Mouse (Mus musculus) hindbrain, embryonic 11.5 days (tissue): ENCODE results near the gene Polr3h. TPM values are rescaled to one million over a fixed set of nuclear protein-coding genes. Genes with fewer than 3 reads are reported as not detected.

Experiments
- ATAC-seq: fragments of 200-750 bp; cut with Nextera tagmentation; 2 replicates; pipeline ENCODE4 v1.8.0; 2017; ENCODE audit warnings: mild to moderate bottlenecking, moderate TSS enrichment, moderate library complexity; ENCODE audit not compliant: low FRiP score
- DNase-seq: peaks from one replicate; pipeline ENCODE4 v3.0.0-alpha.2; 2015; ENCODE audit warnings: low spot score
- H3K27ac ChIP-seq: fragments of 300-500 bp; sonication (generic); 2 replicates; pipeline ENCODE4 v1.5.1; 2014; ENCODE audit warnings: mild to moderate bottlenecking, low read depth, low read length
- H3K27me3 ChIP-seq: fragments of 300-500 bp; sonication (generic); 2 replicates; pipeline ENCODE4 v1.6.1; 2014; ENCODE audit warnings: mild to moderate bottlenecking, low read length, moderate library complexity, mixed read lengths; ENCODE audit not compliant: control insufficient read depth, insufficient read depth
- H3K36me3 ChIP-seq: fragments of 300-500 bp; sonication (generic); 2 replicates; pipeline ENCODE4 v1.6.1; 2014; ENCODE audit warnings: mild to moderate bottlenecking, low read length, moderate library complexity, mixed read lengths; ENCODE audit not compliant: control insufficient read depth, insufficient read depth
- H3K4me1 ChIP-seq: fragments of 300-500 bp; sonication (generic); replicated peaks from 2 replicates; pipeline ENCODE4 v1.6.1; 2014; ENCODE audit warnings: low read length, mixed read lengths; ENCODE audit not compliant: control insufficient read depth, insufficient read depth
- H3K4me2 ChIP-seq: fragments of 300-500 bp; sonication (generic); replicated peaks from 2 replicates; pipeline ENCODE4 v1.6.1; 2014; ENCODE audit warnings: mild to moderate bottlenecking, low read depth, low read length
- H3K4me3 ChIP-seq: fragments of 300-500 bp; sonication (generic); 2 replicates; pipeline ENCODE4 v1.5.1; 2014; ENCODE audit warnings: low read depth, low read length
- H3K9ac ChIP-seq: fragments of 300-500 bp; sonication (generic); 2 replicates; pipeline ENCODE4 v1.6.1; 2014; ENCODE audit warnings: low read depth, low read length
- H3K9me3 ChIP-seq: fragments of 300-500 bp; sonication (generic); 2 replicates; pipeline ENCODE4 v1.6.1; 2016; ENCODE audit warnings: low read length; ENCODE audit not compliant: control insufficient read depth
- WGBS: fragments of 180-500 bp; shearing (Covaris S2); extraction: QIAGEN DNeasy Blood & Tissue Kit; methylation state at CpG from one replicate; pipeline ENCODE4 v1.1.7; 2014; 5-methylcytosine and 5-hydroxymethylcytosine counted together
- polyA plus RNA-seq: library from polyadenylated mRNA; unstranded; fragments of >200 nt; fragmentation: Nextera tagmentation; extraction: Ambion mirVana; gene quantifications from 2 replicates; pipeline ENCODE4 v1.2.1, GENCODE M21; 2014

The Polr3h gene
- polyA plus RNA-seq, 1 experiment from 2014 or later = 66.2 TPM

GRCm38 (mm10) chr15:81839634-81840033 lies 86.4 kb downstream of the Polr3h start:
- H3K27ac ChIP-seq = no peak overlapping the region
- ATAC-seq (no peak), DNase-seq (no peak)
- 67% methylated on average over 5 of the region's 5 CpGs for WGBS
- no peaks in the 10 kb centered on the region for H3K36me3 ChIP-seq
- H3K27me3 ChIP-seq = peaks cover 2% of the 10 kb centered on the region; the same call in 1 of the 2 replicates
- H3K4me2 ChIP-seq = no peak overlapping the region
- no peak overlapping the region for H3K4me3 ChIP-seq
- H3K4me1 ChIP-seq = peaks cover 2% of the 10 kb centered on the region
- H3K9ac ChIP-seq = no peak overlapping the region
- H3K9me3 ChIP-seq = no peaks in the 10 kb centered on the region

GRCm38 (mm10) chr15:81838554-81839235 lies 87.3 kb downstream of the Polr3h start:
- no peaks in the 10 kb centered on the region for H3K9me3 ChIP-seq

More at GRCm38 (mm10) chr15:81838554-81839235, 87.3 kb downstream of the Polr3h start:
- 74% methylated on average over 14 of the region's 14 CpGs for WGBS
- DNase-seq (no peak), ATAC-seq (no peak)
- peaks cover 2% of the 10 kb centered on the region; the same call in 1 of the 2 replicates for H3K27me3 ChIP-seq
- no peaks in the 10 kb centered on the region for H3K36me3 ChIP-seq
- H3K4me1 ChIP-seq = peaks cover 2% of the 10 kb centered on the region
- H3K4me3 ChIP-seq = no peak overlapping the region
- no peak overlapping the region for H3K27ac ChIP-seq
- H3K9ac ChIP-seq = no peak overlapping the region
- no peak overlapping the region for H3K4me2 ChIP-seq

Other genes starting within 250 kb of the Polr3h start
- gene Chadl, start 229.0 kb downstream of the Polr3h start, polyA plus RNA-seq = 3.5 and 3.6 TPM in 2 replicates
- 36.8 and 52.6 TPM in 2 replicates for gene Zc3h7b, start 181.2 kb downstream of the Polr3h start, polyA plus RNA-seq
- gene Rangap1, start 180.7 kb downstream of the Polr3h start, polyA plus RNA-seq = 130 and 145 TPM in 2 replicates
- 12.0 and 12.4 TPM in 2 replicates for gene Tef, start 123.8 kb downstream of the Polr3h start, polyA plus RNA-seq
- 10.5 and 12.5 TPM in 2 replicates for gene Tob2, start 67.4 kb downstream of the Polr3h start, polyA plus RNA-seq
- gene Phf5a, start 54.3 kb downstream of the Polr3h start, polyA plus RNA-seq = 184 and 186 TPM in 2 replicates
- gene Aco2, start 53.9 kb downstream of the Polr3h start, polyA plus RNA-seq = 155 and 169 TPM in 2 replicates
- gene Csdc2, start 10.5 kb upstream of the Polr3h start, polyA plus RNA-seq = 25.2 and 25.7 TPM in 2 replicates
- 31.1 and 33.7 TPM in 2 replicates for gene Pmm1, start 34.7 kb upstream of the Polr3h start, polyA plus RNA-seq
- not detected in 2 replicates for gene 1700029P11Rik, start 54.3 kb upstream of the Polr3h start, polyA plus RNA-seq
- 62.4 and 66.6 TPM in 2 replicates for gene Xrcc6, start 61.6 kb upstream of the Polr3h start, polyA plus RNA-seq
- gene Desi1, start 107.6 kb upstream of the Polr3h start, polyA plus RNA-seq = 32.6 and 35.6 TPM in 2 replicates
- gene Snu13, start 121.4 kb upstream of the Polr3h start, polyA plus RNA-seq = 262 and 282 TPM in 2 replicates
- 0.08 TPM in 1 of 2 replicates, not detected in the other for gene 4930407I10Rik, start 132.9 kb upstream of the Polr3h start, polyA plus RNA-seq
- not detected in 2 replicates for gene Mei1, start 143.8 kb upstream of the Polr3h start, polyA plus RNA-seq
- gene Ccdc134, start 201.7 kb upstream of the Polr3h start, polyA plus RNA-seq = 17.0 and 17.2 TPM in 2 replicates
- gene Srebf2, start 220.9 kb upstream of the Polr3h start, polyA plus RNA-seq = 143 and 144 TPM in 2 replicates